Comparison of ENCODE assay signal across 9 mouse cellular contexts in genomic region chr9:106226151-106226682, GRCm38 (mm10). TPM values are rescaled to one million over a fixed set of nuclear protein-coding genes. Genes with fewer than 3 reads are reported as not detected.
DNase-seq lines count a peak whose midpoint lies in the region; ATAC-seq and TF ChIP-seq lines count a peak whose summit lies in the region.
"Had no signal": no experiment of that assay in that cellular context is flagged by ENCODE, and none has a peak within 500 bp of the region (broad histone marks: within the 10 kb centered on the region; RNA-seq: fewer than 3 reads in every experiment).

No protein-coding gene starts in this region.

- no peak for DNase-seq in layer of hippocampus, adult 2 months (ENCODE audit: low spot score in 2 of 2)
- DNase-seq in layer of hippocampus, adult 8-10 months (ENCODE audit: low spot score in 2 of 2): no peak
- peak; percentile 43 to 50 for DNase-seq in cerebellum, postnatal 25 days
- DNase-seq in kidney, postnatal 25 days: peak; percentile 28 to 65
- DNase-seq in c-Kit-positive CD71-positive TER-119-positive erythroid progenitor cells, embryonic 14.5 days (ENCODE audit: low spot score): no peak

- H3K4me3 ChIP-seq in layer of hippocampus, adult 2 months: peak overlapping the region; percentile 49
- peak overlapping the region; percentile 38 for H3K4me3 ChIP-seq in heart, embryonic 11.5 days (ENCODE audit: low read depth, low read length)
- H3K4me3 ChIP-seq in stomach, embryonic 16.5 days (replicated peaks; ENCODE audit: low read length): peak overlapping the region; percentile 30

- H3K27ac ChIP-seq in layer of hippocampus, adult 2 months: peak overlapping the region; percentile 46
- H3K27ac ChIP-seq in heart, embryonic 11.5 days (ENCODE audit: low read depth, low read length): no peak overlapping the region
- peak overlapping the region; percentile 47 for H3K27ac ChIP-seq in stomach, embryonic 16.5 days (ENCODE audit: low read length)
- H3K27ac ChIP-seq: macrophage had no signal

- TF ChIP-seq CTCF in layer of hippocampus, adult 2 months (conservative IDR thresholded peaks at IDR 0.05): peak; percentile 61

- 4% methylated on average over 34 of the region's 34 CpGs for WGBS in heart, embryonic 11.5 days (ENCODE audit: insufficient replicate concordance)
- WGBS in stomach, embryonic 16.5 days: 5% methylated on average over 34 of the region's 34 CpGs

- peaks cover 7% of the 10 kb centered on the region for H3K4me1 ChIP-seq in heart, embryonic 11.5 days (ENCODE audit: control insufficient read depth, insufficient read depth, low read length)
- peaks cover 14% of the 10 kb centered on the region; the same call in 1 of the 2 replicates for H3K4me1 ChIP-seq in stomach, embryonic 16.5 days (ENCODE audit: control insufficient read depth, insufficient read depth, low read length)

- H3K4me2 ChIP-seq in heart, embryonic 11.5 days: peak overlapping the region; percentile 90
- peak overlapping the region; percentile 54 for H3K4me2 ChIP-seq in stomach, embryonic 16.5 days (ENCODE audit: low read depth, low read length)

- H3K27me3 ChIP-seq in heart, embryonic 11.5 days (ENCODE audit: control insufficient read depth, insufficient read depth, low read length): peaks cover 24% of the 10 kb centered on the region
- H3K27me3 ChIP-seq in stomach, embryonic 16.5 days (ENCODE audit: control insufficient read depth, insufficient read depth, low read length): 0 out of 2 replicates have a peak, but pooled peaks cover 6% of the 10 kb centered on the region

- ATAC-seq in heart, embryonic 11.5 days (replicated peaks; ENCODE audit: insufficient number of reproducible peaks, low FRiP score, low TSS enrichment): peak; percentile 31; the same call in 1 of the 2 replicates
- peak; percentile 29 for ATAC-seq in megakaryocyte progenitor cell, adult 5-6 weeks (replicated peaks; ENCODE audit: poor library complexity)
- ATAC-seq in stomach, embryonic 16.5 days (ENCODE audit: insufficient read depth, low FRiP score): peak; percentile 75

- H3K9me3 ChIP-seq in heart, embryonic 11.5 days (replicated peaks; ENCODE audit: control insufficient read depth, low read length): no peaks in the 10 kb centered on the region
- H3K9me3 ChIP-seq in stomach, embryonic 16.5 days (replicated peaks; ENCODE audit: control insufficient read depth, low read length): no peaks in the 10 kb centered on the region

- peak overlapping the region; percentile 54; the same call in 1 of the 2 replicates for H3K9ac ChIP-seq in heart, embryonic 11.5 days (ENCODE audit: low read depth, low read length)
- H3K9ac ChIP-seq in stomach, embryonic 16.5 days (ENCODE audit: low read length): peak overlapping the region; percentile 62

- H3K36me3 ChIP-seq in heart, embryonic 11.5 days (ENCODE audit: control insufficient read depth, insufficient read depth, low read length): no peaks in the 10 kb centered on the region
- H3K36me3 ChIP-seq in stomach, embryonic 16.5 days (ENCODE audit: control insufficient read depth, insufficient read depth, low read length): no peaks in the 10 kb centered on the region

RNA-seq across cellular contexts. Expression of gene Tlr9, which starts 3.8 kb away (rescaled TPM):
- 1 to 10 TPM; 1.4 to 1.5 TPM for total RNA-seq in layer of hippocampus, adult 2 months (2021)
- total RNA-seq in layer of hippocampus, adult 8-10 months (2022): 1 to 10 TPM in 3 of 4 experiments, under 1 TPM in 1; 0.94 to 3.2 (median 2.1) TPM
- not detected in 2 replicates for polyA plus RNA-seq in heart, embryonic 11.5 days (2014; fragmentation: Nextera tagmentation; extraction: Ambion mirVana)
- 2.2 and 4.5 TPM in 2 replicates for total RNA-seq in megakaryocyte progenitor cell, adult 5-6 weeks (2015)
- total RNA-seq in megakaryocyte progenitor cell, adult 5-6 weeks (2017): 0.37 and 0.46 TPM in 2 replicates
- 0.09 TPM in 2 replicates for polyA plus RNA-seq in stomach, embryonic 16.5 days (2015; fragmentation: Nextera tagmentation; extraction: Ambion mirVana)

RNA-seq across cellular contexts. Expression of gene Alas1, which starts 22.2 kb away (rescaled TPM):
- total RNA-seq in layer of hippocampus, adult 2 months (2021): 100 to 1,000 TPM; 149 to 154 TPM
- 100 to 1,000 TPM; 146 to 162 (median 156) TPM for total RNA-seq in layer of hippocampus, adult 8-10 months (2022)
- 121 and 128 TPM in 2 replicates for polyA plus RNA-seq in heart, embryonic 11.5 days (2014; fragmentation: Nextera tagmentation; extraction: Ambion mirVana)
- total RNA-seq in megakaryocyte progenitor cell, adult 5-6 weeks (2015): 559 and 576 TPM in 2 replicates
- 961 and 988 TPM in 2 replicates for total RNA-seq in megakaryocyte progenitor cell, adult 5-6 weeks (2017)
- polyA plus RNA-seq in stomach, embryonic 16.5 days (2015; fragmentation: Nextera tagmentation; extraction: Ambion mirVana): 131 and 135 TPM in 2 replicates

RNA-seq across cellular contexts. Expression of gene Twf2, which starts 23.3 kb away (rescaled TPM):
- total RNA-seq in layer of hippocampus, adult 2 months (2021): 10 to 100 TPM; 52.4 to 58.9 TPM
- 10 to 100 TPM; 53.5 to 61.3 (median 56.8) TPM for total RNA-seq in layer of hippocampus, adult 8-10 months (2022)
- 55.6 and 62.2 TPM in 2 replicates for polyA plus RNA-seq in heart, embryonic 11.5 days (2014; fragmentation: Nextera tagmentation; extraction: Ambion mirVana)
- 45.1 and 46.4 TPM in 2 replicates for total RNA-seq in megakaryocyte progenitor cell, adult 5-6 weeks (2015)
- total RNA-seq in megakaryocyte progenitor cell, adult 5-6 weeks (2017): 67.5 and 80.6 TPM in 2 replicates
- 54.9 and 57.8 TPM in 2 replicates for polyA plus RNA-seq in stomach, embryonic 16.5 days (2015; fragmentation: Nextera tagmentation; extraction: Ambion mirVana)

RNA-seq across cellular contexts. Expression of gene Ppm1m, which starts 26.7 kb away (rescaled TPM):
- 10 to 100 TPM; 19.4 to 21.8 TPM for total RNA-seq in layer of hippocampus, adult 2 months (2021)
- total RNA-seq in layer of hippocampus, adult 8-10 months (2022): 10 to 100 TPM; 21.7 to 27.4 (median 23.0) TPM
- 20.6 and 23.5 TPM in 2 replicates for polyA plus RNA-seq in heart, embryonic 11.5 days (2014; fragmentation: Nextera tagmentation; extraction: Ambion mirVana)
- 14.3 and 16.9 TPM in 2 replicates for total RNA-seq in megakaryocyte progenitor cell, adult 5-6 weeks (2015)
- total RNA-seq in megakaryocyte progenitor cell, adult 5-6 weeks (2017): 15.5 and 23.7 TPM in 2 replicates
- polyA plus RNA-seq in stomach, embryonic 16.5 days (2015; fragmentation: Nextera tagmentation; extraction: Ambion mirVana): 35.1 and 36.0 TPM in 2 replicates

RNA-seq across cellular contexts. Expression of gene Poc1a, which starts 54.6 kb away (rescaled TPM):
- total RNA-seq in layer of hippocampus, adult 2 months (2021): 10 to 100 TPM in 1 of 2 experiments, 1 to 10 TPM in 1; 8.6 to 14.5 TPM
- 10 to 100 TPM; 14.7 to 17.7 (median 16.2) TPM for total RNA-seq in layer of hippocampus, adult 8-10 months (2022)
- polyA plus RNA-seq in heart, embryonic 11.5 days (2014; fragmentation: Nextera tagmentation; extraction: Ambion mirVana): 28.4 and 31.1 TPM in 2 replicates
- 38.9 and 50.1 TPM in 2 replicates for total RNA-seq in megakaryocyte progenitor cell, adult 5-6 weeks (2015)
- 33.2 and 43.8 TPM in 2 replicates for total RNA-seq in megakaryocyte progenitor cell, adult 5-6 weeks (2017)
- 22.2 and 24.5 TPM in 2 replicates for polyA plus RNA-seq in stomach, embryonic 16.5 days (2015; fragmentation: Nextera tagmentation; extraction: Ambion mirVana)

Comparison
In these comparisons a context has a peak if more than half of its experiments do, and no peak if none do; other contexts are left out.
1. DNase-seq: peak in cerebellum, postnatal 25 days (2 of 2) and kidney, postnatal 25 days (2 of 2); none in layer of hippocampus, adult 2 months (0 of 2), layer of hippocampus, adult 8-10 months (0 of 2) and c-Kit-positive CD71-positive TER-119-positive erythroid progenitor cells, embryonic 14.5 days (single experiment).
2. Peak in every context shown above with its lines, with median percentiles within 50 percentile points of each other: H3K4me3 ChIP-seq and ATAC-seq.